Mouse (Mus musculus) embryonic facial prominence, embryonic 15.5 days (tissue): ENCODE measurements around the gene Vwa3b. TPM values are rescaled to one million over a fixed set of nuclear protein-coding genes. Genes with fewer than 3 reads are reported as not detected.

ENCODE experiments used
- ATAC-seq: fragments of 200-750 bp; cut with Nextera tagmentation; 2 replicates; pipeline ENCODE4 v1.8.0; 2017; ENCODE audit warnings: low read depth, moderate TSS enrichment; ENCODE audit not compliant: insufficient number of reproducible peaks, low FRiP score, low TSS enrichment
- H3K27ac ChIP-seq: fragments of 300-500 bp; sonication (generic); replicated peaks from 2 replicates; pipeline ENCODE4 v1.5.1; 2015; ENCODE audit warnings: mild to moderate bottlenecking, inconsistent platforms
- H3K27me3 ChIP-seq: fragments of 300-500 bp; sonication (generic); 2 replicates; pipeline ENCODE4 v1.6.1; 2015; ENCODE audit warnings: inconsistent platforms
- H3K36me3 ChIP-seq: fragments of 300-500 bp; sonication (generic); 2 replicates; pipeline ENCODE4 v1.6.1; 2015; ENCODE audit warnings: mild to moderate bottlenecking, inconsistent platforms
- H3K4me1 ChIP-seq: fragments of 300-500 bp; sonication (generic); 2 replicates; pipeline ENCODE4 v1.6.1; 2015; ENCODE audit warnings: inconsistent platforms
- H3K4me2 ChIP-seq: fragments of 300-500 bp; sonication (generic); replicated peaks from 2 replicates; pipeline ENCODE4 v1.6.1; 2015; ENCODE audit warnings: mild to moderate bottlenecking, inconsistent platforms
- H3K4me3 ChIP-seq: fragments of 300-500 bp; sonication (generic); replicated peaks from 2 replicates; pipeline ENCODE4 v1.5.1; 2015; ENCODE audit warnings: mild to moderate bottlenecking, inconsistent platforms
- H3K9ac ChIP-seq: fragments of 300-500 bp; sonication (generic); 2 replicates; pipeline ENCODE4 v1.6.1; 2015; ENCODE audit warnings: inconsistent platforms
- H3K9me3 ChIP-seq: fragments of 300-500 bp; sonication (generic); replicated peaks from 2 replicates; pipeline ENCODE4 v1.6.1; 2016; ENCODE audit warnings: inconsistent platforms
- WGBS: fragments of 180-500 bp; shearing (Covaris S2); methylation state at CpG from one replicate; pipeline ENCODE4 v1.1.7; 2015; 5-methylcytosine and 5-hydroxymethylcytosine counted together
- polyA plus RNA-seq: library from polyadenylated mRNA; unstranded; fragments of >200 nt; fragmentation: Nextera tagmentation; extraction: Ambion mirVana; gene quantifications from 2 replicates; pipeline ENCODE4 v1.2.1, GENCODE M21; 2015

Vwa3b gene
- 1.8 and 2.9 TPM in 2 replicates for polyA plus RNA-seq

- Histone ChIP-seq H3K27me3 (no peaks in the 10 kb centered on the region), H3K9ac (no peak within 1 kb of the TSS), H3K27ac (no peak within 1 kb of the TSS), H3K4me1 (peaks cover 14% of the 10 kb centered on the region; the same call in 1 of the 2 replicates), H3K36me3 (no peaks in the 10 kb centered on the region), H3K4me3 (no peak within 1 kb of the TSS), H3K9me3 (no peaks in the 10 kb centered on the region), H3K4me2 (no peak within 1 kb of the TSS)
- no peak for ATAC-seq
- 70% methylated on average over 5 of the region's 5 CpGs for WGBS
These were observed at the start of gene Vwa3b for GRCm38 (mm10) chr1:37025962-37026686. Gene Vwa3b, plus strand, starts transcription at chr1:37026596.

- no peaks in the 10 kb centered on the region for H3K9me3 ChIP-seq
- H3K4me3 ChIP-seq: no peak overlapping the region
- no peak overlapping the region for H3K9ac ChIP-seq
- ATAC-seq: no peak
- H3K36me3 ChIP-seq: no peaks in the 10 kb centered on the region
- H3K27me3 ChIP-seq: no peaks in the 10 kb centered on the region
- no peak overlapping the region for H3K27ac ChIP-seq
- WGBS: 75% methylated on average over 4 of the region's 4 CpGs
- H3K4me1 ChIP-seq: no peaks in the 10 kb centered on the region
- H3K4me2 ChIP-seq: no peak overlapping the region
These were observed 49.6 kb upstream of the Vwa3b start for GRCm38 (mm10) chr1:36976770-36977169.

- ATAC-seq: no peak
- 86% methylated on average over 9 of the region's 9 CpGs for WGBS
- Histone ChIP-seq H3K9me3 (no peaks in the 10 kb centered on the region), H3K4me3 (no peak overlapping the region), H3K4me1 (peaks cover 5% of the 10 kb centered on the region), H3K27me3 (no peaks in the 10 kb centered on the region), H3K27ac (no peak overlapping the region), H3K36me3 (no peaks in the 10 kb centered on the region), H3K4me2 (no peak overlapping the region), H3K9ac (no peak overlapping the region)
These were observed 44.0 kb upstream of the Vwa3b start for GRCm38 (mm10) chr1:36982191-36982961.

- 23% methylated on average over 4 of the region's 4 CpGs for whole genome bisulfite sequencing
- no peaks in the 10 kb centered on the region for H3K9me3 ChIP-seq
- H3K36me3 ChIP-seq: no peaks in the 10 kb centered on the region
- no peaks in the 10 kb centered on the region for H3K27me3 ChIP-seq
- ATAC-seq: no peak
- no peak overlapping the region for H3K27ac ChIP-seq
- H3K4me2 ChIP-seq: no peak overlapping the region
- H3K4me3 ChIP-seq: no peak overlapping the region
- H3K9ac ChIP-seq: no peak overlapping the region
- peaks cover 5% of the 10 kb centered on the region for H3K4me1 ChIP-seq
These were observed 42.6 kb upstream of the Vwa3b start for GRCm38 (mm10) chr1:36983754-36984153.

- H3K27me3 ChIP-seq: no peaks in the 10 kb centered on the region
- H3K36me3 ChIP-seq: no peaks in the 10 kb centered on the region
- no peaks in the 10 kb centered on the region for H3K9me3 ChIP-seq
- no peak for ATAC-seq
- no peak overlapping the region for H3K27ac ChIP-seq
- H3K4me3 ChIP-seq: no peak overlapping the region
- WGBS: 28% methylated on average over 6 of the region's 6 CpGs
- no peak overlapping the region for H3K4me2 ChIP-seq
- no peak overlapping the region for H3K9ac ChIP-seq
- H3K4me1 ChIP-seq: peaks cover 5% of the 10 kb centered on the region
These were observed 42.0 kb upstream of the Vwa3b start for GRCm38 (mm10) chr1:36984406-36984805.

GRCm38 (mm10) chr1:36985896-36986295, 40.5 kb upstream of the Vwa3b start:
- Histone ChIP-seq H3K27me3 (no peaks in the 10 kb centered on the region), H3K4me1 (peaks cover 5% of the 10 kb centered on the region), H3K4me2 (no peak overlapping the region), H3K9ac (no peak overlapping the region), H3K9me3 (no peaks in the 10 kb centered on the region), H3K36me3 (no peaks in the 10 kb centered on the region), H3K4me3 (no peak overlapping the region), H3K27ac (no peak overlapping the region)
- no peak for ATAC-seq
- 47% methylated on average over 6 of the region's 6 CpGs for WGBS

- ATAC-seq: no peak
- WGBS: 54% methylated on average over 14 of the region's 14 CpGs
These were observed 39.8 kb upstream of the Vwa3b start for GRCm38 (mm10) chr1:36986396-36987160.

GRCm38 (mm10) chr1:36987172-36988148, 38.9 kb upstream of the Vwa3b start:
- Histone ChIP-seq H3K4me1 (peaks cover 5% of the 10 kb centered on the region), H3K4me2 (no peak overlapping the region), H3K27me3 (no peaks in the 10 kb centered on the region), H3K27ac (no peak overlapping the region), H3K9me3 (no peaks in the 10 kb centered on the region), H3K9ac (no peak overlapping the region), H3K36me3 (no peaks in the 10 kb centered on the region), H3K4me3 (no peak overlapping the region)
- no peak for ATAC-seq
- WGBS: 74% methylated on average over 10 of the region's 10 CpGs

More at GRCm38 (mm10) chr1:36986396-36987160, 39.8 kb upstream of the Vwa3b start:
- Histone ChIP-seq H3K36me3 (no peaks in the 10 kb centered on the region), H3K27ac (no peak overlapping the region), H3K27me3 (no peaks in the 10 kb centered on the region), H3K4me2 (no peak overlapping the region), H3K9me3 (no peaks in the 10 kb centered on the region), H3K4me1 (peaks cover 5% of the 10 kb centered on the region), H3K9ac (no peak overlapping the region), H3K4me3 (no peak overlapping the region)

- ATAC-seq: no peak
These were observed 38.2 kb upstream of the Vwa3b start for GRCm38 (mm10) chr1:36988161-36988560.

GRCm38 (mm10) chr1:36988561-36988960, 37.8 kb upstream of the Vwa3b start:
- Histone ChIP-seq H3K27me3 (no peaks in the 10 kb centered on the region), H3K27ac (no peak overlapping the region), H3K36me3 (no peaks in the 10 kb centered on the region), H3K4me1 (peaks cover 5% of the 10 kb centered on the region), H3K9ac (no peak overlapping the region), H3K4me2 (no peak overlapping the region), H3K9me3 (no peaks in the 10 kb centered on the region), H3K4me3 (no peak overlapping the region)
- ATAC-seq: no peak
- WGBS: 74% methylated on average over 6 of the region's 6 CpGs

More at GRCm38 (mm10) chr1:36988161-36988560, 38.2 kb upstream of the Vwa3b start:
- Histone ChIP-seq H3K4me3 (no peak overlapping the region), H3K27me3 (no peaks in the 10 kb centered on the region), H3K4me2 (no peak overlapping the region), H3K27ac (no peak overlapping the region), H3K36me3 (no peaks in the 10 kb centered on the region), H3K9ac (no peak overlapping the region), H3K4me1 (peaks cover 5% of the 10 kb centered on the region), H3K9me3 (no peaks in the 10 kb centered on the region)
- 76% methylated on average over 6 of the region's 6 CpGs for WGBS
